Mouse (Mus musculus) liver, embryonic 16.5 days (tissue): Measurements from ENCODE around the gene Jsrp1. TPM values are rescaled to one million over a fixed set of nuclear protein-coding genes. Genes with fewer than 3 reads are reported as not detected.

ENCODE experiments used
- ATAC-seq: fragments of 200-750 bp; cut with Nextera tagmentation; 2 replicates; pipeline ENCODE4 v1.8.0; 2017; ENCODE audit warnings: low read depth, mild to moderate bottlenecking, moderate number of reproducible peaks, moderate library complexity
- H3K27ac ChIP-seq: fragments of 300-500 bp; sonication (generic); 2 replicates; pipeline ENCODE4 v1.5.1; 2014; ENCODE audit warnings: mild to moderate bottlenecking, low read length
- H3K27me3 ChIP-seq: fragments of 300-500 bp; sonication (generic); 2 replicates; pipeline ENCODE4 v1.6.1; 2014; ENCODE audit warnings: low read depth, low read length, mixed read lengths; ENCODE audit not compliant: control insufficient read depth, insufficient read depth
- H3K36me3 ChIP-seq: fragments of 300-500 bp; sonication (generic); 2 replicates; pipeline ENCODE4 v1.6.1; 2014; ENCODE audit warnings: mild to moderate bottlenecking; ENCODE audit not compliant: control insufficient read depth, insufficient read depth
- H3K4me1 ChIP-seq: fragments of 300-500 bp; sonication (generic); 2 replicates; pipeline ENCODE4 v1.6.1; 2014; ENCODE audit warnings: low read depth, low read length, mixed read lengths; ENCODE audit not compliant: control insufficient read depth
- H3K4me2 ChIP-seq: fragments of 300-500 bp; sonication (generic); 2 replicates; pipeline ENCODE4 v1.6.1; 2014; ENCODE audit warnings: low read depth, low read length, mixed read lengths
- H3K4me3 ChIP-seq: fragments of 300-500 bp; sonication (generic); 2 replicates; pipeline ENCODE4 v1.5.1; 2014; ENCODE audit warnings: low read depth, mild to moderate bottlenecking, low read length
- H3K9ac ChIP-seq: fragments of 300-500 bp; sonication (generic); 2 replicates; pipeline ENCODE4 v1.6.1; 2014; ENCODE audit warnings: low read depth, low read length
- H3K9me3 ChIP-seq: fragments of 300-500 bp; sonication (generic); replicated peaks from 2 replicates; pipeline ENCODE4 v1.6.1; 2016; ENCODE audit warnings: low read length; ENCODE audit not compliant: control insufficient read depth
- WGBS: fragments of 180-500 bp; shearing (Covaris S2); extraction: QIAGEN DNeasy Blood & Tissue Kit; methylation state at CpG from one replicate; pipeline ENCODE4 v1.1.7; 2014; ENCODE audit not compliant: insufficient replicate concordance; 5-methylcytosine and 5-hydroxymethylcytosine counted together
- polyA plus RNA-seq: library from polyadenylated mRNA; unstranded; fragments of >200 nt; fragmentation: Nextera tagmentation; extraction: Ambion mirVana; gene quantifications from 2 replicates; pipeline ENCODE4 v1.2.1, GENCODE M21; 2015

Jsrp1 gene
- polyA plus RNA-seq, 1 experiment from 2014 or later, result 1.2 TPM

- Histone ChIP-seq H3K4me3 (no peak overlapping the region), H3K4me2 (no peak overlapping the region), H3K36me3 (peaks cover 17% of the 10 kb centered on the region), H3K27me3 (peaks cover 24% of the 10 kb centered on the region), H3K4me1 (peaks cover 14% of the 10 kb centered on the region), H3K9me3 (no peaks in the 10 kb centered on the region), H3K27ac (no peak overlapping the region), H3K9ac (no peak overlapping the region)
- peak; percentile 78 for ATAC-seq
- 2% methylated on average over 10 of the region's 10 CpGs for WGBS
Measured at GRCm38 (mm10) chr10:80848571-80848970, 35.3 kb upstream of the Jsrp1 start.

- H3K4me3 ChIP-seq, result no peak overlapping the region
- H3K36me3 ChIP-seq, result no peaks in the 10 kb centered on the region
- WGBS, result 73% methylated on average over 12 of the region's 12 CpGs
- H3K27me3 ChIP-seq, result peaks cover 49% of the 10 kb centered on the region
- H3K4me2 ChIP-seq, result no peak overlapping the region
- peaks cover 11% of the 10 kb centered on the region for H3K4me1 ChIP-seq
- no peak overlapping the region for H3K27ac ChIP-seq
- ATAC-seq, result no peak
- no peaks in the 10 kb centered on the region for H3K9me3 ChIP-seq
- no peak overlapping the region for H3K9ac ChIP-seq
Measured at GRCm38 (mm10) chr10:80845732-80846131, 32.4 kb upstream of the Jsrp1 start.

GRCm38 (mm10) chr10:80845055-80845693, 31.9 kb upstream of the Jsrp1 start:
- Histone ChIP-seq H3K4me1 (peaks cover 11% of the 10 kb centered on the region), H3K9ac (no peak overlapping the region), H3K27me3 (peaks cover 55% of the 10 kb centered on the region), H3K9me3 (no peaks in the 10 kb centered on the region), H3K27ac (no peak overlapping the region), H3K4me3 (no peak overlapping the region), H3K36me3 (no peaks in the 10 kb centered on the region), H3K4me2 (no peak overlapping the region)
- no peak for ATAC-seq
- whole genome bisulfite sequencing, result 54% methylated on average over 8 of the region's 8 CpGs

GRCm38 (mm10) chr10:80843931-80844547, 30.7 kb upstream of the Jsrp1 start, which contains the start of gene Lingo3:
TSS of gene Lingo3 (minus strand) at chr10:80844039.
- H3K4me3 ChIP-seq, result peak within 1 kb of the TSS; percentile 21; the same call in 1 of the 2 replicates
- H3K4me1 ChIP-seq, result peaks cover 11% of the 10 kb centered on the region
- 5% methylated on average over 42 of the region's 51 CpGs for WGBS
- H3K27me3 ChIP-seq, result peaks cover 55% of the 10 kb centered on the region
- no peak within 1 kb of the TSS for H3K27ac ChIP-seq
- no peaks in the 10 kb centered on the region for H3K36me3 ChIP-seq
- peak within 1 kb of the TSS; percentile 35; the same call in 1 of the 2 replicates for H3K4me2 ChIP-seq
- ATAC-seq, result no peak
- no peaks in the 10 kb centered on the region for H3K9me3 ChIP-seq
- H3K9ac ChIP-seq, result no peak within 1 kb of the TSS

- 13% methylated on average over 32 of the region's 32 CpGs for WGBS
- Histone ChIP-seq H3K27me3 (peaks cover 55% of the 10 kb centered on the region), H3K27ac (no peak overlapping the region), H3K9me3 (no peaks in the 10 kb centered on the region), H3K4me1 (peaks cover 6% of the 10 kb centered on the region), H3K4me3 (peak overlapping the region; percentile 21; the same call in 1 of the 2 replicates), H3K36me3 (no peaks in the 10 kb centered on the region), H3K9ac (no peak overlapping the region), H3K4me2 (peak overlapping the region; percentile 35; the same call in 1 of the 2 replicates)
- no peak for ATAC-seq
Measured at GRCm38 (mm10) chr10:80843087-80843930, 30.0 kb upstream of the Jsrp1 start.

GRCm38 (mm10) chr10:80842334-80842733, 29.0 kb upstream of the Jsrp1 start:
- no peaks in the 10 kb centered on the region for H3K36me3 ChIP-seq
- no peak overlapping the region for H3K27ac ChIP-seq
- H3K4me3 ChIP-seq, result no peak overlapping the region
- peaks cover 3% of the 10 kb centered on the region; the same call in 1 of the 2 replicates for H3K4me1 ChIP-seq
- H3K27me3 ChIP-seq, result peaks cover 60% of the 10 kb centered on the region
- H3K9me3 ChIP-seq, result no peaks in the 10 kb centered on the region
- no peak for ATAC-seq
- 71% methylated on average over 15 of the region's 15 CpGs for WGBS
- no peak overlapping the region for H3K9ac ChIP-seq
- no peak overlapping the region for H3K4me2 ChIP-seq

GRCm38 (mm10) chr10:80841685-80842084, 28.4 kb upstream of the Jsrp1 start:
- no peak for ATAC-seq
- Histone ChIP-seq H3K9me3 (no peaks in the 10 kb centered on the region), H3K27ac (no peak overlapping the region), H3K4me3 (no peak overlapping the region), H3K9ac (no peak overlapping the region), H3K36me3 (no peaks in the 10 kb centered on the region), H3K27me3 (peaks cover 67% of the 10 kb centered on the region), H3K4me1 (peaks cover 7% of the 10 kb centered on the region; the same call in 1 of the 2 replicates), H3K4me2 (no peak overlapping the region)
- WGBS, result 62% methylated on average over 2 of the region's 2 CpGs

GRCm38 (mm10) chr10:80839848-80840247, 26.6 kb upstream of the Jsrp1 start:
- peaks cover 73% of the 10 kb centered on the region for H3K27me3 ChIP-seq

More at GRCm38 (mm10) chr10:80839848-80840247, 26.6 kb upstream of the Jsrp1 start:
- Histone ChIP-seq H3K4me1 (peaks cover 7% of the 10 kb centered on the region; the same call in 1 of the 2 replicates), H3K4me2 (no peak overlapping the region), H3K36me3 (no peaks in the 10 kb centered on the region), H3K4me3 (no peak overlapping the region), H3K27ac (no peak overlapping the region), H3K9ac (no peak overlapping the region), H3K9me3 (no peaks in the 10 kb centered on the region)
- ATAC-seq, result no peak
- 48% methylated on average over 6 of the region's 6 CpGs for WGBS
